Mouse (Mus musculus) testis, adult 2 months (tissue): ENCODE results near the gene Cdca7l. TPM values are rescaled to one million over a fixed set of nuclear protein-coding genes. Genes with fewer than 3 reads are reported as not detected.
"Not testable (repeated sequence)": the region's sequence is repeated elsewhere in the genome, so short reads cannot be mapped to it uniquely, and the experiment has no call there.

Experiments used
- H3K27ac ChIP-seq: fragments of 200-500 bp; 2 replicates; pipeline ENCODE4 v1.5.1; 2012; ENCODE audit warnings: low read depth, low read length; ENCODE audit not compliant: control insufficient read depth, insufficient read depth
- H3K27me3 ChIP-seq: fragments of 200-500 bp; 2 replicates; pipeline ENCODE4 v1.6.1; 2012; ENCODE audit warnings: mild to moderate bottlenecking, low read length, moderate library complexity; ENCODE audit not compliant: control insufficient read depth, insufficient read depth
- H3K36me3 ChIP-seq: fragments of 200-500 bp; 2 replicates; pipeline ENCODE4 v1.6.1; 2012; ENCODE audit warnings: mild to moderate bottlenecking, low read length; ENCODE audit not compliant: control insufficient read depth, insufficient read depth
- H3K4me1 ChIP-seq: fragments of 200-500 bp; 2 replicates; pipeline ENCODE4 v1.6.1; 2012; ENCODE audit warnings: low read length; ENCODE audit not compliant: control insufficient read depth, insufficient read depth
- H3K4me3 ChIP-seq: fragments of 200-500 bp; 2 replicates; pipeline ENCODE4 v1.5.1; 2012; ENCODE audit warnings: low read depth, mild to moderate bottlenecking, low read length, moderate library complexity, mixed read lengths; ENCODE audit not compliant: control insufficient read depth
- CTCF ChIP-seq: fragments of 200-500 bp; IDR thresholded peaks from 2 replicates; pipeline ENCODE4 v1.5.1; 2012; ENCODE audit warnings: low read depth, mild to moderate bottlenecking, inconsistent platforms, low read length, moderate library complexity; ENCODE audit not compliant: control insufficient read depth, insufficient read depth, insufficient replicate concordance
- POLR2A ChIP-seq: fragments of 200-500 bp; IDR thresholded peaks from 2 replicates; pipeline ENCODE4 v1.6.1; 2012; ENCODE audit warnings: low read depth, mild to moderate bottlenecking, inconsistent platforms, low read length, moderate library complexity; ENCODE audit not compliant: control insufficient read depth
- polyA plus RNA-seq: library from polyadenylated mRNA; depleted of rRNA; stranded (reverse); fragments of >200 nt; gene quantifications from 2 replicates; pipeline ENCODE4 v1.2.3, GENCODE M21; 2012; rRNA removed

The Cdca7l gene
- polyA plus RNA-seq = 3.4 and 6.4 TPM in 2 replicates

GRCm38 (mm10) chr12:117803989-117804388, at the start of gene Cdca7l:
Gene Cdca7l, plus strand, starts transcription at chr12:117804289.
- H3K36me3 ChIP-seq, H3K4me1 ChIP-seq, H3K27ac ChIP-seq, H3K4me3 ChIP-seq, H3K27me3 ChIP-seq: not testable (repeated sequence)

- TF ChIP-seq CTCF = no peak
- Histone ChIP-seq H3K4me3 (no peak overlapping the region), H3K27ac (no peak overlapping the region), H3K36me3 (no peaks in the 10 kb centered on the region), H3K27me3 (no peaks in the 10 kb centered on the region), H3K4me1 (no peaks in the 10 kb centered on the region)
These were observed 48.1 kb upstream of the Cdca7l start for GRCm38 (mm10) chr12:117756010-117756409.

- Histone ChIP-seq H3K4me1 (no peaks in the 10 kb centered on the region), H3K27me3 (no peaks in the 10 kb centered on the region), H3K4me3 (no peak overlapping the region), H3K36me3 (no peaks in the 10 kb centered on the region), H3K27ac (no peak overlapping the region)
- TF ChIP-seq CTCF (no peak), POLR2A (no peak)
These were observed 43.7 kb upstream of the Cdca7l start for GRCm38 (mm10) chr12:117760373-117760772.

- Histone ChIP-seq H3K4me3 (no peak overlapping the region), H3K36me3 (no peaks in the 10 kb centered on the region), H3K4me1 (no peaks in the 10 kb centered on the region), H3K27me3 (no peaks in the 10 kb centered on the region), H3K27ac (no peak overlapping the region)
- TF ChIP-seq CTCF = no peak
- TF ChIP-seq POLR2A = no peak
These were observed 43.2 kb upstream of the Cdca7l start for GRCm38 (mm10) chr12:117760846-117761245.

GRCm38 (mm10) chr12:117761698-117762097, 42.4 kb upstream of the Cdca7l start:
- TF ChIP-seq CTCF = no peak
- no peak for TF ChIP-seq POLR2A
- no peaks in the 10 kb centered on the region for H3K4me1 ChIP-seq
- H3K27ac ChIP-seq = no peak overlapping the region
- no peaks in the 10 kb centered on the region for H3K36me3 ChIP-seq
- H3K4me3 ChIP-seq = no peak overlapping the region
- no peaks in the 10 kb centered on the region for H3K27me3 ChIP-seq

- H3K4me3 ChIP-seq = no peak overlapping the region
- no peaks in the 10 kb centered on the region for H3K4me1 ChIP-seq
- no peak overlapping the region for H3K27ac ChIP-seq
- H3K36me3 ChIP-seq = no peaks in the 10 kb centered on the region
- H3K27me3 ChIP-seq = no peaks in the 10 kb centered on the region
- TF ChIP-seq CTCF (no peak), POLR2A (no peak)
These were observed 40.8 kb upstream of the Cdca7l start for GRCm38 (mm10) chr12:117763247-117763646.

- no peaks in the 10 kb centered on the region for H3K27me3 ChIP-seq
- TF ChIP-seq POLR2A = no peak
- TF ChIP-seq CTCF = peak; percentile 30; the same call in 1 of the 2 replicates
- no peak overlapping the region for H3K4me3 ChIP-seq
- H3K27ac ChIP-seq = no peak overlapping the region
- H3K36me3 ChIP-seq = no peaks in the 10 kb centered on the region
- H3K4me1 ChIP-seq = no peaks in the 10 kb centered on the region
These were observed 39.2 kb upstream of the Cdca7l start for GRCm38 (mm10) chr12:117764839-117765238.

GRCm38 (mm10) chr12:117769113-117769512, 35.0 kb upstream of the Cdca7l start:
- no peaks in the 10 kb centered on the region for H3K36me3 ChIP-seq
- H3K27ac ChIP-seq = no peak overlapping the region
- H3K27me3 ChIP-seq = no peaks in the 10 kb centered on the region
- no peak overlapping the region for H3K4me3 ChIP-seq
- TF ChIP-seq POLR2A (no peak), CTCF (peak; percentile 72; the same call in 1 of the 2 replicates)
- H3K4me1 ChIP-seq = no peaks in the 10 kb centered on the region
